Mouse (Mus musculus): ENCODE measurements around the gene B430305J03Rik.
A peak's percentile ranks its signal among the peaks of the same experiment; 100 is the strongest.

The B430305J03Rik gene

DNA sequence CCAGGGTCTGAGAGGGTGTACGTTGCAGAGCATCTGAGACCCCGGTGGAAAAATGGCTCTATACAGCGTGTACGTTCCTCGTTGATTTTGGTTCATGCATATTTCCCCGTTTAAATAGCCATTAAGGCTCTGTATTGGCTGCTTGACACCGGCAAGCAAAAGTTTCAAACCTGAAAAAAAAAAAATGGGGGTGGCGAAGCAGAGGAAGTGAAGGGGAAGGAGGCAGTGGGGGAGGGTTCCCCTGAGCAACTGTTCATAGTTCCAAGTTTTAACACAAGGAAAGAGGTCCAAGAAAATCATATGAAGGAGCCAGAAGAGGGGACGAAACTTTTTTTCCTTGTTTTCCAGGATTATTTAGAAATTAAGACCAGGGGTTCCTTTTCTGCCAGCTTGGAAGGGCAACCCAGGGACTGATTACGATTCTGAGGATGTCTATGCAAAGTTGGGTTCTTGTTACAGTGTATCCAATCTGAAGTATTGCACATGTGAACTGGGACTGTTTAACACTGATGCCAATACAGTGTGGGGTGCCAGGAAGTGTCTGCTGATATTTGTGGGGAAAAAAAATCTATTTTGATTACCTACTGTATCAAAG is at the start of gene B430305J03Rik:
TSS of gene B430305J03Rik (minus strand) at position 173 of the 595 bp plus-strand sequence.
- no peak for DNase-seq (ENCODE audit: extremely low read depth, insufficient read length, low spot score)

DNA sequence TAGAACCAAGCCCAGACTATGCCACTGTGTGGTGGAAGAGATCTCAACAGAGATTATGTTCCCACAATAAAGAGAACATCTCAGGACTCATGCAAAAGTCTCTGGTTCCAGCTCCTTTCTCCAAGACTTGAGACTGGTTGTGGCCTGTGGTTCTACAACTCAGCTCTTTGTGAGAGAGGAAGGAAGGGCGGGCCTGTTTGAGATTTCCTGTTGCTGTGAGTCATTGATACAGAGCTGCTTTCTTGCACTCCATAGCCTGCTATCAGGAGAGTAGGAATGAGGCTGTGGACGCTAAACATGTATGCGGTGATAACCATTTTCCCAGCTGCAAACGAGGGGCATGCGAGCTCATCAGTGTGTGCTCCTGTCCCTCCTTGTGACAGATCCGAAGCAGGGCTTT is 43.9 kb upstream of the B430305J03Rik start:
- no peak for DNase-seq (ENCODE audit: extremely low read depth, insufficient read length, low spot score)

GRCm38 (mm10) chr3:61406921-61407320 is 41.2 kb upstream of the B430305J03Rik start:
- DNase-seq (ENCODE audit: extremely low read depth, insufficient read length, low spot score): no peak

DNA sequence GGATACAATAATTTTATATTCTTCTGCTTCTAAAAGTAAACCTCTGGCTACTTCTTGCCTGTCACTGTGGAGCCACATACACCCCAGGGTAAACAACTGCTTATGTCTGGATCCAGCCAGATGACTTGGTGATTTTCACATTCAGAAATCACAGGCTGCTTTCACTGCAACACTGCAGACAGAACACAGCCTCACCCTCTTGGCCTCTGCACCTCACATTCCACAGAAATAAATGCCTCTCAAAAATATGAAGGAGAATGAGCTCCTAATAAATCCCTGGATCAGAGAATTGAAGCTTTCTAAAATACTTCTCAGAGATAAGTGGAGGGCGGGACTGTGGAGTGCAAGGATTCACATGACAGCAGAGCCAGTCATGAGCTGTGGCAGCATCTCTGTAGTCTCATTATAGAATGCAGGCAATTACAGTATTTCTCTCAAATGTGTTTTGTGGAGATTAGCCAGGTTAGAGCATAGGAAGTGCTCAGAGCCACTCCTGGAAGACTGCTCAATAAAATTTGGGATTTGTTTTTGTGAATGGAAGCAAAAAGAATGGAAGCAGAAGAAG is 35.2 kb upstream of the B430305J03Rik start:
- DNase-seq (ENCODE audit: extremely low read depth, insufficient read length, low spot score): no peak

- no peak for DNase-seq (ENCODE audit: extremely low read depth, insufficient read length, low spot score)
Measured at GRCm38 (mm10) chr3:61396728-61397127, 31.0 kb upstream of the B430305J03Rik start.

DNA sequence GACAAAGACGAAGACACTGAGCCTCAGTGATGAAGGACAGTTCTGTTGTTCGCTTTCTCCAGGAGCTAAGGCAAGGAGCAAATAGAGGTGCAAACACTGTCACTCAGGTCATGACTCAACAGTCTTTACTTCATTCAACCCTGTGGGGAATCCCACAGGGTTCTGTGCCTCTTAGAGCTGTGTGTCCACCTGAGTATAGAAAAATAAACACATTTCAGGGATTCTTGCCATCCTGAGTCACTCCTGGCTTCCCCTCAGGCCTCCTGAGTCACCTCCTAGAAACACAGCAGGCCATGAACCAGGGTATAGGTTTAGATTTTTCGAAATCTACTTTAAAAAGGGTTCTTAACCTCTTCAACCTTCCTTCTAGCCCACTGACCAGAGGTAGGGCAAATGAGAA is 29.6 kb upstream of the B430305J03Rik start:
- peak; percentile 62 for DNase-seq (ENCODE audit: extremely low read depth, insufficient read length, low spot score)

- no peak for DNase-seq (ENCODE audit: extremely low read depth, insufficient read length, low spot score)
Measured at GRCm38 (mm10) chr3:61393520-61393919, 27.8 kb upstream of the B430305J03Rik start.

- no peak for DNase-seq (ENCODE audit: extremely low read depth, insufficient read length, low spot score)
Measured at GRCm38 (mm10) chr3:61392881-61393280, 27.1 kb upstream of the B430305J03Rik start.

DNA sequence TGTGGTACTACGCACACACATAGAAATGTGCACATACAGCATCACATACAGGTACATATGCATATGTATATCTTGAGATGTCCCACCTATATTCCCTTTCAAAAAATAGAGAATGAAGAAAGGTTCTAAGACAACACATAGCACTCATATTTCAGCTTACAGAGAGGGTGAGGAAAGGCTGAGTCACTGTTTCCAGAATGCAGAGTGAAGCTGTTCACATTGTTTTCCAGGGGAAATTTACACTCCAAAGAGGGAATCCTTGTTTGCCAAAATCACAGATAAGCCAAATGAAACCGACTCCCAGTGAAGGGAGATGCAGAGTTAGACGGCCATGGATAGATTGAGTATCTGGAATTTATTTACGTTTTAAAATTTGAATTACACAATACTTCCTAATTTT is 25.8 kb upstream of the B430305J03Rik start:
- DNase-seq (ENCODE audit: extremely low read depth, insufficient read length, low spot score): no peak

- DNase-seq (ENCODE audit: extremely low read depth, insufficient read length, low spot score): no peak
Measured at GRCm38 (mm10) chr3:61386368-61386767, 20.6 kb upstream of the B430305J03Rik start.

DNA sequence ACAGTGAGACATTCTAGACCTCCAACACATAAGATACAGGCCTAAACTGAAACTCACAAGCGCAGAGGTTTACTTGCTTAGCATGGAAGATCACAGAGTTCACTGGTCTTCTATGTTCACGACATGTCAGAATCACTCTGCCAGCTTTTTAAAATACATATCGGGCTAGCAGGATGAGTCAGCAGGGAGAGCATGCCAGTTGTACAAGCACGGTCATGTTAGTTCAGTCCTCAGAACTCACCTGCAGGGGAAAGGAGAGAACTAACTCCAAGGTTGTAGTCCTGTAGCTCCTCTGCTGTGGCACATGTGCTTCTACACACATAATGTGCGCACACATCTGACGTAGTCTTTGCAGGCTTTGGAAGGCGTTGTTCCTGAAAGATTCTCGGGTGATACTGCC is 10.2 kb upstream of the B430305J03Rik start:
- DNase-seq (ENCODE audit: extremely low read depth, insufficient read length, low spot score): no peak

DNA sequence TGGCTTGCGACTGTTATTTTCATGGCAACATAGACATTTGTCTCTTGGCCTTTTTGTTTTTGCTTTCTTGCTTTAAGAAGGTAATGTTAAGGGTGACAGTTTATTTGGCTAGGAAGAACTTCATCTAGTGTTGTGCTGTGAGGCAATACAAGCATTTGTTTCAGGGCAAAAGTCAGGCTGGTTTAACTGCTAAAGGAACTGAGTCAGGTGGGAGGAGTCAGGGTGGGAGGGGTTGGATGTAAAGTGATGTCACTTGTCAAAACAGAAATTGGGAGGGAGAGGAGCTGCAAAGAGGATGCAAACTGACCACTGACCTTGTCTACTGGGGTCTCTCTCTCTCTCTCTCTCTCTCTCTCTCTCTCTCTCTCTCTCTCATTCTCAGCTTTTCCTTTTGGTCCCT is 2.7 kb upstream of the B430305J03Rik start:
- DNase-seq (ENCODE audit: extremely low read depth, insufficient read length, low spot score): peak; percentile 35

- peak; percentile 73 for DNase-seq (ENCODE audit: extremely low read depth, insufficient read length, low spot score)
Measured at GRCm38 (mm10) chr3:61364978-61365778, 573 bp downstream of the B430305J03Rik start.

GRCm38 (mm10) chr3:61364661-61364977 is 1.1 kb downstream of the B430305J03Rik start:
- no peak for DNase-seq (ENCODE audit: extremely low read depth, insufficient read length, low spot score)

- peak; percentile 99 for DNase-seq (ENCODE audit: extremely low read depth, insufficient read length, low spot score)
Measured at GRCm38 (mm10) chr3:61363989-61364660, 1.6 kb downstream of the B430305J03Rik start.

GRCm38 (mm10) chr3:61363161-61363988 is 2.4 kb downstream of the B430305J03Rik start:
- DNase-seq (ENCODE audit: extremely low read depth, insufficient read length, low spot score): peak; percentile 95

GRCm38 (mm10) chr3:61362821-61363160 is 3.0 kb downstream of the B430305J03Rik start:
- no peak for DNase-seq (ENCODE audit: extremely low read depth, insufficient read length, low spot score)

GRCm38 (mm10) chr3:61361338-61361737 is 4.4 kb downstream of the B430305J03Rik start, which contains the start of gene Rap2b:
Gene Rap2b, plus strand, starts transcription at chr3:61361638.
- DNase-seq (ENCODE audit: extremely low read depth, insufficient read length, low spot score): no peak

GRCm38 (mm10) chr3:61358756-61359293 is 6.9 kb downstream of the B430305J03Rik start:
- DNase-seq (ENCODE audit: extremely low read depth, insufficient read length, low spot score): no peak

DNA sequence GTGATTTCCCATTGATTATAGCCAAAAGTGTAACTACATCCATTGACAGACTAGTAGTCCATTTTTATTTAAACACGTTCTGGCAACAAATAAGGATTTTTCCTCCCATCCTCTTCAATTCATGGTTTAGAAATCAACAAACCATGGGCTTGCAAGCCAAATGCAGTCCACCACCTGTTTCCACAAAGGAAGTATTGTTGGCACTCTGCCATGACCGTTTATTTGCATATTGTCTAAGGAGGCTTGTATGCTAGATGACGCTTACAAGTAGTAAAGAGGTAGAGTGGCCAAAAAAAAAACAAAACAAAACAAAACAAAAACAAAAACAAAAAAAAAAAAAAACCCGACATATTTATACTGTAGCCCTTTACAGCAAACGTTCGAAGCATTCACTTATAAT is 7.6 kb downstream of the B430305J03Rik start:
- no peak for DNase-seq (ENCODE audit: extremely low read depth, insufficient read length, low spot score)

Data from 3134 (cell line).